Mouse (Mus musculus) heart, postnatal 4 days (tissue): ENCODE measurements around the gene Nav3. TPM values are rescaled to one million over a fixed set of nuclear protein-coding genes. Genes with fewer than 3 reads are reported as not detected.

Experiments
- DNase-seq: peaks from one replicate; pipeline ENCODE4 v3.0.0; 2021
- total RNA-seq, 2 experiments: library from RNA; stranded (reverse); gene quantifications; 2 replicates each; pipeline ENCODE4 v1.2.3; 2021

The Nav3 gene
- total RNA-seq, 2 experiments from 2014 or later = 9.6 to 16.4 TPM

GRCm38 (mm10) chr10:109907206-109907605, 548.8 kb downstream of the Nav3 start:
- DNase-seq = no peak

GRCm38 (mm10) chr10:109906413-109906785, 549.6 kb downstream of the Nav3 start:
- DNase-seq = no peak

GRCm38 (mm10) chr10:109905649-109906412, 550.2 kb downstream of the Nav3 start:
- no peak for DNase-seq

GRCm38 (mm10) chr10:109904841-109905240, 551.2 kb downstream of the Nav3 start:
- no peak for DNase-seq

GRCm38 (mm10) chr10:109903701-109904555, 552.1 kb downstream of the Nav3 start:
- DNase-seq = no peak

- DNase-seq = no peak
Observed at GRCm38 (mm10) chr10:109903241-109903640, 552.8 kb downstream of the Nav3 start.

- no peak for DNase-seq
Observed at GRCm38 (mm10) chr10:109889171-109889475, 566.9 kb downstream of the Nav3 start.

GRCm38 (mm10) chr10:109888355-109889170, 567.4 kb downstream of the Nav3 start:
- no peak for DNase-seq

DNA sequence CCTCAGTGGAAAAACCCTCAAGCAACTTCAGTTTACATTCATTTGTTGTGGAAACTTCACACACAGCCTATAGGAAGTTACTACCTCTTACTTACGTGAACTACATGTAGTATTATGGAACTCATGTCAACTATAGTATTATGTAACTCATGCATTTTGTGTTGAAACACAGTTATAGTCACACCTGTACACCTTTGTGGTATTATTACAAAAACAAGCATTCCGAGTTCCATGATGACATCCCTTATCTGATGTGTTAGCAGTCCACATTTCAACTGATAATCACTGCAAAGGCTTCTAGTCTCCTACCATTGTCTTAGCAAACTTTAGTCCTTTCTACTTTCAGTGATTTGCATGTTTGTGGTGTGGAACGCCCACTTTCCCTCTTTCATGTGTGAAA, 568.8 kb downstream of the Nav3 start:
- no peak for DNase-seq

DNA sequence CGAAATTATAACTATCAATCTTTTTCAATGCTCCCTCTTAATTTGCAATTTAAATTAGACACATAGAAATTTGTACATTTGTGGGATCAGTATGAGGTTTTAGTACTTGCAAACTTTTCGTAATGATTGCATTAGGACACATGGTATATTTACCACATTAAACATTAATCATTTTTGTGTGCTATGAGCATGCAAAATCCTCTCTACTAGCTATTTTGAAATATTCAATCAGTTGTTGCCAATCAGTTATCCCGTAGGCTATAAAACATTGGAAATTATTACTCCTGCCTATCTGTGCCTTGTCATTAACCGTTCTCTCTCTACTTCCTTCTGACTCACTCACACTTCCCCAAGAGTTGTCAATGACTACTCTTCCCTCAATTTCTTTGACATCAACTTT, 579.9 kb downstream of the Nav3 start:
- no peak for DNase-seq

GRCm38 (mm10) chr10:109875312-109875830, 580.6 kb downstream of the Nav3 start:
- no peak for DNase-seq

GRCm38 (mm10) chr10:109874652-109875311, 581.2 kb downstream of the Nav3 start:
- DNase-seq = no peak

DNA sequence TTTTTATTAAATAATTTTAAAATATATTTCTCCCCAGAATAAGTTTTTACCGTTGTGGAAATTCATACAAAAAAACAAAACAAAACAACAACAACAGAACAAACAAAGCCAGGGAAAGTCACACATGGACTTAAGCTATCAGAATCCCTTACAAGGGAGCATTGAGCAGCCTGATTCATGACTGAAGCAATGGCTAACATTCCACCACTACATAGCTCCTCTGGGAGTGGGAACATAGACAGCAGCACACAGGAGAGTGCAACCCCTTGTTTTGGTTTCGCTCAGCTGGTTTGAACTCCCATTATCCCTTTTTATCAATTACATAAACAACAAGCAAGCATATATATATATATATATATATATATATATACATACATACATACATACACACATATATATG, 589.9 kb downstream of the Nav3 start:
- DNase-seq = no peak

GRCm38 (mm10) chr10:109865391-109865790, 590.6 kb downstream of the Nav3 start:
- no peak for DNase-seq

- DNase-seq = peak; percentile 25
Observed at GRCm38 (mm10) chr10:109864708-109865107, 591.3 kb downstream of the Nav3 start.

GRCm38 (mm10) chr10:109861275-109861674, 594.7 kb downstream of the Nav3 start:
- no peak for DNase-seq

DNA sequence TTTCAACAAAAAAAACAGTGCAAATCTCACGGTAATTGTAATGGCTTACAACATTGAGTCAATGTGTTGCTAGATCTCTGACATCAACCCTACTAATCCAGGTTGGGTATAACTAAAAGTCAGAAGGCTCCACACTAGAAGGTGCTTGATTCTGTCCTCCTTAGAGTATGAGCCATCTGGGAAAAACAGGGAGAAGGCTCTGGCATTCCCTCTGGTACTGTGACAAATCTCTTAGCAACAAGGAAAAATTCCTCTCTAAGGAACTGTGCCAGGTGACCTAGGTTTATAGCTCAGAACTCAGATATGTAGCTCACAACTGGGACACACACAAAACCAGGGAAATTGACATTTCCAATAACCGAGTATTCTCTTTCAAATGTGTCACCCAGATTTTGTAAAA, 597.4 kb downstream of the Nav3 start:
- no peak for DNase-seq

- DNase-seq = peak; percentile 45
Observed at GRCm38 (mm10) chr10:109852392-109852791, 603.6 kb downstream of the Nav3 start.

- no peak for DNase-seq
Observed at GRCm38 (mm10) chr10:109847631-109848030, 608.4 kb downstream of the Nav3 start.

GRCm38 (mm10) chr10:109843661-109844060, 612.3 kb downstream of the Nav3 start:
- peak; percentile 9 for DNase-seq

GRCm38 (mm10) chr10:109832768-109833291, 623.2 kb downstream of the Nav3 start:
- DNase-seq = no peak
